Mouse (Mus musculus) MEL-GATA-1-ER (cell line): Measurements from ENCODE around the gene Rhoa.

Source experiments
- DNase-seq: peaks from one replicate; pipeline ENCODE4 v3.0.0-alpha.2; 2012; ENCODE audit warnings: low read depth; ENCODE audit errors: extremely low read depth

Rhoa gene

GRCm38 (mm10) chr9:108339886-108340257 lies 33.9 kb downstream of the Rhoa start:
- no peak for DNase-seq

GRCm38 (mm10) chr9:108340258-108341138 lies 34.6 kb downstream of the Rhoa start:
- peak; percentile 95 for DNase-seq

GRCm38 (mm10) chr9:108341139-108341475 lies 35.2 kb downstream of the Rhoa start:
- DNase-seq, result no peak

GRCm38 (mm10) chr9:108341801-108342200 lies 35.9 kb downstream of the Rhoa start:
- no peak for DNase-seq

GRCm38 (mm10) chr9:108342301-108342831 lies 36.4 kb downstream of the Rhoa start:
- DNase-seq, result peak; percentile 88

GRCm38 (mm10) chr9:108343331-108343730 lies 37.4 kb downstream of the Rhoa start:
- no peak for DNase-seq

- DNase-seq, result peak; percentile 44
These were observed 37.9 kb downstream of the Rhoa start for GRCm38 (mm10) chr9:108343835-108344234.

- DNase-seq, result no peak
These were observed 38.5 kb downstream of the Rhoa start for GRCm38 (mm10) chr9:108344471-108344870.

- peak; percentile 17 for DNase-seq
These were observed 41.1 kb downstream of the Rhoa start for GRCm38 (mm10) chr9:108347024-108347423.

GRCm38 (mm10) chr9:108347540-108348289 lies 41.8 kb downstream of the Rhoa start, which contains the start of gene Usp4:
Usp4 (plus strand) TSS chr9:108347853.
- DNase-seq, result peak; percentile 50

GRCm38 (mm10) chr9:108348290-108348680 lies 42.4 kb downstream of the Rhoa start:
- no peak for DNase-seq

- no peak for DNase-seq
These were observed 43.8 kb downstream of the Rhoa start for GRCm38 (mm10) chr9:108349727-108350126.

- DNase-seq, result no peak
These were observed 72.3 kb downstream of the Rhoa start for GRCm38 (mm10) chr9:108378234-108378633.

GRCm38 (mm10) chr9:108378736-108379135 lies 72.8 kb downstream of the Rhoa start:
- no peak for DNase-seq

- DNase-seq, result no peak
These were observed 73.4 kb downstream of the Rhoa start for GRCm38 (mm10) chr9:108379294-108379693.

GRCm38 (mm10) chr9:108381382-108381781 lies 75.5 kb downstream of the Rhoa start:
- no peak for DNase-seq

- DNase-seq, result no peak
These were observed 79.1 kb downstream of the Rhoa start for GRCm38 (mm10) chr9:108385006-108385405.

GRCm38 (mm10) chr9:108386816-108387215 lies 80.9 kb downstream of the Rhoa start:
- no peak for DNase-seq
